Mouse (Mus musculus) MEL (cell line): Measurements from ENCODE around the gene Atxn1l. TPM values are rescaled to one million over a fixed set of nuclear protein-coding genes. Genes with fewer than 3 reads are reported as not detected.
A peak's percentile ranks its signal among the peaks of the same experiment; 100 is the strongest.

Experiments
- DNase-seq: peaks from one replicate; pipeline ENCODE4 v3.0.0; 2011; ENCODE audit warnings: low read depth, low spot score
- H3K27ac ChIP-seq: 2 replicates; pipeline ENCODE4 v1.5.1; 2012; ENCODE audit warnings: low read depth, mild to moderate bottlenecking, control low read depth, low read length, moderate library complexity; ENCODE audit not compliant: control insufficient read depth
- H3K27me3 ChIP-seq, 2 experiments: fragments of 150-350 bp in 1 of 2; sonication (generic) in 1 of 2; 2 replicates each; pipeline ENCODE4 v1.6.1; 2012; ENCODE audit warnings: low read length in 2 of 2, mild to moderate bottlenecking in 2 of 2, improper control_type of control experiment in 1 of 2, moderate library complexity in 1 of 2; ENCODE audit not compliant: insufficient read depth in 2 of 2, control insufficient read depth in 1 of 2
- H3K36me3 ChIP-seq, 2 experiments: 2 replicates each; pipeline ENCODE4 v1.6.1; 2012 to 2014; ENCODE audit warnings: low read length in 2 of 2, improper control_type of control experiment in 1 of 2, inconsistent platforms in 1 of 2, mild to moderate bottlenecking in 1 of 2; ENCODE audit not compliant: insufficient read depth in 2 of 2, control insufficient read depth in 1 of 2
- H3K4me1 ChIP-seq, 2 experiments: fragments of 150-350 bp in 1 of 2; sonication (generic) in 1 of 2; 2 replicates each; pipeline ENCODE4 v1.6.1; 2012; ENCODE audit warnings: low read length in 2 of 2, improper control_type of control experiment in 1 of 2, mild to moderate bottlenecking in 1 of 2; ENCODE audit not compliant: insufficient read depth in 2 of 2, control insufficient read depth in 1 of 2
- H3K4me3 ChIP-seq, 2 experiments: fragments of 150-350 bp in 1 of 2; sonication (generic) in 1 of 2; 2 replicates each; pipeline ENCODE4 v1.5.1; 2012; ENCODE audit warnings: low read depth in 2 of 2, low read length in 2 of 2, mild to moderate bottlenecking in 2 of 2, moderate library complexity in 2 of 2, control low read depth in 1 of 2, improper control_type of control experiment in 1 of 2; ENCODE audit not compliant: control insufficient read depth in 1 of 2, insufficient read depth in 1 of 2
- H3K79me2 ChIP-seq: 2 replicates; pipeline ENCODE4 v1.6.1; 2012; ENCODE audit warnings: mild to moderate bottlenecking, low read length, moderate library complexity; ENCODE audit not compliant: control insufficient read depth, poor library complexity, insufficient read depth
- H3K9ac ChIP-seq: 2 replicates; pipeline ENCODE4 v1.6.1; 2012; ENCODE audit warnings: low read depth, mild to moderate bottlenecking, control low read depth, low read length, moderate library complexity; ENCODE audit not compliant: control insufficient read depth, poor library complexity, severe bottlenecking
- H3K9me3 ChIP-seq: fragments of 150-350 bp; sonication (generic); replicated peaks from 2 replicates; pipeline ENCODE4 v1.6.1; 2012; ENCODE audit warnings: mild to moderate bottlenecking, low read length, improper control_type of control experiment, moderate library complexity; ENCODE audit not compliant: insufficient read depth
- CHD1 ChIP-seq: IDR thresholded peaks from 2 replicates; pipeline ENCODE4 v1.6.1; 2012; ENCODE audit warnings: low read depth, mild to moderate bottlenecking, inconsistent platforms, low read length, improper control_type of control experiment
- CTCF ChIP-seq, 3 experiments: IDR thresholded peaks in 2 of 3; conservative IDR thresholded peaks in 1 of 3; 2 replicates each; pipeline ENCODE4 v1.5.1; 2011 to 2012; ENCODE audit warnings: low read length in 3 of 3, low read depth in 2 of 3, mild to moderate bottlenecking in 2 of 3, improper control_type of control experiment in 1 of 3, inconsistent platforms in 1 of 3, mixed read lengths in 1 of 3, moderate library complexity in 1 of 3; ENCODE audit not compliant: control insufficient read depth in 1 of 3, insufficient read depth in 1 of 3, poor library complexity in 1 of 3, severe bottlenecking in 1 of 3
- E2F4 ChIP-seq: IDR thresholded peaks from 2 replicates; pipeline ENCODE4 v1.6.1; 2011; ENCODE audit warnings: low read depth, low read length, improper control_type of control experiment, borderline replicate concordance
- EP300 ChIP-seq, 2 experiments: IDR thresholded peaks; 2 replicates each; pipeline ENCODE4 v1.6.1; 2011; ENCODE audit warnings: improper control_type of control experiment in 2 of 2, low read length in 2 of 2, low read depth in 1 of 2, mild to moderate bottlenecking in 1 of 2
- KAT2A ChIP-seq: conservative IDR thresholded peaks from 2 replicates; pipeline ENCODE4 v1.6.1; 2012; ENCODE audit warnings: low read depth, low read length, improper control_type of control experiment, inconsistent platforms
- MXI1 ChIP-seq: IDR thresholded peaks from 2 replicates; pipeline ENCODE4 v1.6.1; 2011; ENCODE audit warnings: mild to moderate bottlenecking, low read depth, low read length, improper control_type of control experiment
- MYC ChIP-seq: IDR thresholded peaks from 2 replicates; pipeline ENCODE4 v1.6.1; 2011; ENCODE audit warnings: low read depth, mild to moderate bottlenecking, low read length, improper control_type of control experiment, moderate library complexity
- POLR2AphosphoS5 ChIP-seq: IDR thresholded peaks from 2 replicates; pipeline ENCODE4 v1.6.1; 2012; ENCODE audit warnings: low read depth, borderline replicate concordance, mild to moderate bottlenecking, inconsistent platforms, low read length, moderate library complexity, mixed read lengths
- SMC3 ChIP-seq: IDR thresholded peaks from 2 replicates; pipeline ENCODE4 v1.6.1; 2011; ENCODE audit warnings: low read depth, low read length, improper control_type of control experiment
- TAL1 ChIP-seq: IDR thresholded peaks from 2 replicates; pipeline ENCODE4 v1.6.1; 2012; ENCODE audit warnings: mild to moderate bottlenecking, inconsistent platforms, low read length, moderate library complexity, mixed read lengths
- TBP ChIP-seq: IDR thresholded peaks from 2 replicates; pipeline ENCODE4 v1.8.0; 2011; ENCODE audit warnings: low read depth, low read length, improper control_type of control experiment
- UBTF ChIP-seq: IDR thresholded peaks from 2 replicates; pipeline ENCODE4 v1.6.1; 2012; ENCODE audit warnings: low read depth, mild to moderate bottlenecking, inconsistent platforms, low read length, improper control_type of control experiment, moderate library complexity, borderline replicate concordance; ENCODE audit not compliant: insufficient read depth
- USF1 ChIP-seq: IDR thresholded peaks from 2 replicates; pipeline ENCODE4 v1.6.1; 2014; ENCODE audit warnings: low read depth, mild to moderate bottlenecking, inconsistent platforms, low read length, improper control_type of control experiment, moderate library complexity
- USF2 ChIP-seq, 2 experiments: IDR thresholded peaks; 2 replicates each; pipeline ENCODE4 v1.6.1; 2011 to 2012; ENCODE audit warnings: improper control_type of control experiment in 2 of 2, low read length in 2 of 2, borderline replicate concordance in 1 of 2, inconsistent platforms in 1 of 2, low read depth in 1 of 2, mild to moderate bottlenecking in 1 of 2; ENCODE audit not compliant: insufficient read depth in 1 of 2
- ZC3H11A ChIP-seq: IDR thresholded peaks from 2 replicates; pipeline ENCODE4 v1.6.1; 2012; ENCODE audit warnings: low read depth, mild to moderate bottlenecking, inconsistent platforms, low read length, improper control_type of control experiment
- ZMIZ1 ChIP-seq: IDR thresholded peaks from 2 replicates; pipeline ENCODE4 v1.6.1; 2012; ENCODE audit warnings: low read depth, mild to moderate bottlenecking, inconsistent platforms, low read length, improper control_type of control experiment, moderate library complexity
- polyA plus RNA-seq, 2 experiments: library from polyadenylated mRNA; stranded (reverse) in 1 of 2; unstranded in 1 of 2; fragments of >175 nt in 1 of 2; fragments of >200 nt in 1 of 2; gene quantifications; 2 replicates each; pipeline versions ENCODE4 v1.2.1 to v1.2.4; 2012; ENCODE audit warnings: low replicate concordance in 2 of 2, low read depth in 1 of 2; ENCODE audit not compliant: insufficient read length in 2 of 2, insufficient read depth in 1 of 2, missing spikeins in 1 of 2
- total RNA-seq: library from RNA; depleted of rRNA; stranded (reverse); fragments of 300-350 nt; gene quantifications from 2 replicates; pipeline ENCODE4 v1.2.3, GENCODE M21; 2012

Gene Atxn1l
- total and polyA plus RNA-seq, 3 experiments, result 4.1 to 9.5 TPM; not detected in 1

- no peak for TF ChIP-seq TBP
- no peak for TF ChIP-seq ZMIZ1
- TF ChIP-seq POLR2AphosphoS5, result no peak
- TF ChIP-seq TAL1, result no peak
- TF ChIP-seq USF1, result no peak
- TF ChIP-seq EP300 (IDR thresholded peaks at IDR 0.05; ENCODE audit: low read depth in 1 of 2, low read length in 2 of 2), result no peak
Observed at GRCm38 (mm10) chr8:109731012-109731411, 6.5 kb downstream of the Atxn1l start (continued).

- Histone ChIP-seq H3K4me1 (no peaks in the 10 kb centered on the region), H3K27ac (no peak overlapping the region), H3K9ac (no peak overlapping the region), H3K79me2 (no peaks in the 10 kb centered on the region), H3K4me3 (no peak overlapping the region), H3K36me3 (no peaks in the 10 kb centered on the region; a peak in 1 of 4 replicates), H3K9me3 (no peaks in the 10 kb centered on the region), H3K27me3 (no peaks in the 10 kb centered on the region)
- no peak for DNase-seq
- TF ChIP-seq SMC3 (no peak), MYC (no peak), CTCF (IDR thresholded peaks at IDR 0.05 in 2 of 3, conservative IDR thresholded peaks at IDR 0.05 in 1 of 3; ENCODE audit: control insufficient read depth in 1 of 3, insufficient read depth in 1 of 3, low read depth in 2 of 3, low read length in 3 of 3, poor library complexity in 1 of 3, severe bottlenecking in 1 of 3) (no peak), ZMIZ1 (no peak), USF2 (IDR thresholded peaks at IDR 0.05; ENCODE audit: borderline replicate concordance in 1 of 2, insufficient read depth in 1 of 2, low read depth in 1 of 2, low read length in 2 of 2) (no peak), UBTF (no peak), ZC3H11A (no peak), USF1 (no peak), EP300 (IDR thresholded peaks at IDR 0.05; ENCODE audit: low read depth in 1 of 2, low read length in 2 of 2) (no peak), KAT2A (no peak), E2F4 (no peak), TBP (no peak), POLR2AphosphoS5 (no peak), CHD1 (no peak)
Observed at GRCm38 (mm10) chr8:109725106-109725505, 12.4 kb downstream of the Atxn1l start.

- Histone ChIP-seq H3K4me1 (peaks cover 0 to 4% of the 10 kb centered on the region in 2 experiments; a peak in 2 of 4 replicates), H3K4me3 (no peak overlapping the region), H3K27ac (no peak overlapping the region), H3K9me3 (no peaks in the 10 kb centered on the region), H3K36me3 (peaks cover 0 to 4% of the 10 kb centered on the region in 2 experiments; a peak in 3 of 4 replicates), H3K79me2 (no peaks in the 10 kb centered on the region), H3K9ac (no peak overlapping the region), H3K27me3 (no peaks in the 10 kb centered on the region)
- DNase-seq, result peak; percentile 30
- TF ChIP-seq POLR2AphosphoS5 (no peak), MYC (no peak), EP300 (IDR thresholded peaks at IDR 0.05; ENCODE audit: low read depth in 1 of 2, low read length in 2 of 2) (peak; percentile 55 to 62; a peak in 3 of 4 replicates), MXI1 (peak; percentile 16; the same call in 1 of the 2 replicates), E2F4 (no peak)
Observed at GRCm38 (mm10) chr8:109714961-109715360, 22.6 kb downstream of the Atxn1l start.
